Mouse (Mus musculus) myocyte (in vitro differentiated cells): ENCODE data around the gene Prkn.

Experiments
- E2F4 ChIP-seq: IDR thresholded peaks from one replicate; pipeline ENCODE4 v1.6.1; 2011; ENCODE audit warnings: mild to moderate bottlenecking, control low read depth, moderate library complexity; ENCODE audit not compliant: insufficient read depth
- MYOD1 ChIP-seq, 3 experiments: IDR thresholded peaks; one replicate each; pipeline ENCODE4 v1.6.1; 2011; ENCODE audit warnings: control low read depth in 2 of 3, low read depth in 2 of 3, mild to moderate bottlenecking in 2 of 3, moderate library complexity in 1 of 3; ENCODE audit not compliant: insufficient read length in 2 of 3, control insufficient read depth in 1 of 3
- MYOG ChIP-seq, 3 experiments: IDR thresholded peaks; one replicate each; pipeline ENCODE4 v1.6.1; 2011; ENCODE audit warnings: control low read depth in 2 of 3, low read depth in 2 of 3, mild to moderate bottlenecking in 2 of 3; ENCODE audit not compliant: insufficient read length in 2 of 3, control insufficient read depth in 1 of 3, insufficient read depth in 1 of 3
- POLR2A ChIP-seq: IDR thresholded peaks from one replicate; pipeline ENCODE4 v1.6.1; 2011; ENCODE audit warnings: low read depth, mild to moderate bottlenecking, control low read depth, moderate library complexity; ENCODE audit not compliant: insufficient read length
- POLR2AphosphoS2 ChIP-seq: IDR thresholded peaks from one replicate; pipeline ENCODE4 v1.6.1; 2011; ENCODE audit warnings: low read depth, control low read depth; ENCODE audit not compliant: insufficient read length
- TCF3 ChIP-seq: IDR thresholded peaks from one replicate; pipeline ENCODE4 v1.6.1; 2011; ENCODE audit warnings: low read depth, control low read depth; ENCODE audit not compliant: insufficient read length
- USF1 ChIP-seq: IDR thresholded peaks from one replicate; pipeline ENCODE4 v1.6.1; 2011; ENCODE audit warnings: low read depth, mild to moderate bottlenecking, control low read depth, moderate library complexity

GRCm38 (mm10) chr17:11680456-11680855 is 840.3 kb downstream of the Prkn start:
- TF ChIP-seq POLR2A, result no peak
- no peak for TF ChIP-seq MYOG (IDR thresholded peaks at IDR 0.05; ENCODE audit: control insufficient read depth in 1 of 3, insufficient read depth in 1 of 3, insufficient read length in 2 of 3, low read depth in 2 of 3)
- TF ChIP-seq USF1, result no peak
- no peak for TF ChIP-seq TCF3
- no peak for TF ChIP-seq POLR2AphosphoS2
- no peak for TF ChIP-seq MYOD1 (IDR thresholded peaks at IDR 0.05; ENCODE audit: control insufficient read depth in 1 of 3, insufficient read length in 2 of 3, low read depth in 2 of 3)
- TF ChIP-seq E2F4, result no peak
